Mouse (Mus musculus) cerebellum, adult 9-11 months (tissue): ENCODE measurements around the gene Ehbp1l1.

ENCODE experiments used
- DNase-seq: peaks from one replicate; pipeline ENCODE4 v3.0.0; 2022

The Ehbp1l1 gene

DNA sequence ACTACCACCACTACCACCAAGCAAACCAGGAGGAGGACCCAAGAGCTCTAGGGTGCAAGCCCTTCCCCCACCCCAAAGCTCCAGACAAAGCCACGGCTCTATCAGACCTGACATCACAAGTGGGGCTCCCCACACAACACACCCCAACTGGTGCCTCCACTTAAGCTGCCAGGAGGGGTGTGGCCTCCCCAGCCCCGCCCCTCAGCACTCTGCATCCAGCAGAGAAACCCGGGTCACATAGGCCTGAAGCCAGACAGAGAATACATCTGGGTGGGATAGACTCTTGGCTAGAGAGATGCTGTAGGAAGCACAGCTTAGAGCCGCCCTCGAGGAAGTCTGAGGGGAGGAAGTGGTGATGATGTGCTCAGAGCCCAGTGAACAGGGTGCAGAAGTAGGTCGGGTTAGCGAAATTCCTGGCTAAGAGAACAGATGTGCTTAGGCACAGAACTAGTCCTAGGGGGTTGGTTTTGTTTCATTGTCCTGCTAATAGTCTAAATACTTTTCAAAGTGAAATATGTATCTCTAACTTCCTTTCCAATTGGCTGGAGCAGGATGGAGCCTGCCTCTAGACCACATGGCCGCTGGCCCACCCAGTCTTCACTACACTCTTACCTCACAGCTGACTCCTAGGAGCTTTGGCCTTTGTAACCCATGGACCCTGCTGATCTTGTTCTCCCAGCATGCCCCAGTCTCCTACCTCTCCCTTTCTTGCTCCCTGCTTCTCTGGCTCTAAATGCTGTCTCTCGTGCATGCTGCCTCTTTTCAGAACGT lies 21.1 kb downstream of the Ehbp1l1 start:
- no peak for DNase-seq

DNA sequence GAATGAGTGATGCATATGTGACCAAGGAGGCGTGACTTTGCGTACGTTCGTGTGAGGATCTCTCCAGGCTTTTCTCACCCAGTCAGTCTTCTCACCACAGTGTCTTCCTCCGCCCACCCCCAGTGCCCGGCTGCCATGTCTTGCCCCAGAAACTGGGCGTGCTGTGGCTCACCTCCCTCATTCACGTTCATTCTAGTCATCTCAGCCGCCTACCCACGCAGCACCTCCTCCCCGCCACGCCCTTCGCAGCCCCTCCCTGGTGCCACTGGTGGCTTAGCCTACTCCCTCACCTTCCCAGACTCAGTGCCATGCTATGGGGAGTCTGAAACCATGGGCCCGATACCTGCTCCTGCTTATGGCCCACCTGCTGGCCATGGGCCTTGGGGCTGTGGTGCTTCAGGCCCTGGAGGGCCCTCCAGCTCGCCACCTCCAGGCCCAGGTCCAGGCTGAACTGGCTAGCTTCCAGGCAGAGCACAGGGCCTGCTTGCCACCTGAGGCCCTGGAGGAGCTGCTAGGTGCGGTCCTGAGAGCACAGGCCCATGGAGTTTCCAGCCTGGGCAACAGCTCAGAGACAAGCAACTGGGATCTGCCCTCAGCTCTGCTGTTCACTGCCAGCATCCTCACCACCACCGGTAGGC lies 21.8 kb downstream of the Ehbp1l1 start, which contains the start of gene Kcnk7:
Gene Kcnk7 (plus strand): TSS at position 205 of the 638 bp plus-strand sequence.
- DNase-seq = no peak

DNA sequence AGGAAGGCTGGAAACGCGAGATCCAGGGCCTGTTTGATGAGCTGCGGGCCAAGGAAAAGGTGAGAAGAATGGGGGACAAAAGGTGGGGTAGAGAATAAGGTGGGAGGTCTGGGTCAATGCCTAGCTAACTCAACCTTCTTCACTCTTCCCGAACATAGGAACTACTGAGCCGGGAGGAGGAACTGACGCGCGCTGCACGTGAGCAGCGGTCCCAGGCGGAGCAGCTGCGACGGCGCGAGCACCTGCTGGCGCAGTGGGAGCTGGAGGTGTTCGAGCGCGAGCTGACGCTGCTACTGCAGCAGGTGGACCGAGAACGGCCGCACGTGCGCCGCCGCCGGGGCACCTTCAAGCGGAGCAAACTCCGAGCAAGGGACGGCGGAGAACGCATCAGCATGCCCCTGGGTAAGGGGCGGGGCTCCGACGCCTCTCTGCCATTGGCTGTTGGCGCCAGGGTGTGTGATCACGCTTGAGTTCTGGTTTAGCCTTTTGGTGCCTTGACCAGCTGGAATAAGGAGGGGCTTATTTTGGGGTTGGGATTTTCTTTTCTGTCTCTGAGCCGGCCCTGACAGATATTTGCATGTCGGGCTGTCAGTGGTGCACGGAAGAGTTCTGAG lies 30.2 kb downstream of the Ehbp1l1 start:
- no peak for DNase-seq

DNA sequence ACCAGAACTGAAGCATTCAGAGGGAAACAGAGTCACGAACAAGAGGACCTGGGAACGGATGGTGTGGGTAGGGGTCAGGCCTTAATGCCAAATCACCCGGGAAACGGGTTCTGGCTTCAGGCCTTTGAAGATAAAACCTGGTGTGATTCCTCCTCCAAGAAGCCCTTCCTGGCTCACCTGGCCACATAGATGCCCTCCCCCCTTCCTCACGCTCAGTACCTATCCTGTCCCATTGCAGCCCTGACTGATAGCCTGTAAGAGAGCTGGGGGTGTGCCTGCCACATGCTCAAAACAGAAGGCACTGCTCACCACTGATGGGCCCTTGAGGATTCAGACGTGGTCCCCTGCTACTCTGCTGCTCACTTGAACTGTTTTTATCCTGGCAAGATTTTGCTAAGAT lies 32.3 kb downstream of the Ehbp1l1 start:
- no peak for DNase-seq

GRCm38 (mm10) chr19:5692913-5693396 lies 33.2 kb downstream of the Ehbp1l1 start:
- no peak for DNase-seq

- DNase-seq = peak; percentile 48
These were observed 33.8 kb downstream of the Ehbp1l1 start for GRCm38 (mm10) chr19:5692086-5692912.

DNA sequence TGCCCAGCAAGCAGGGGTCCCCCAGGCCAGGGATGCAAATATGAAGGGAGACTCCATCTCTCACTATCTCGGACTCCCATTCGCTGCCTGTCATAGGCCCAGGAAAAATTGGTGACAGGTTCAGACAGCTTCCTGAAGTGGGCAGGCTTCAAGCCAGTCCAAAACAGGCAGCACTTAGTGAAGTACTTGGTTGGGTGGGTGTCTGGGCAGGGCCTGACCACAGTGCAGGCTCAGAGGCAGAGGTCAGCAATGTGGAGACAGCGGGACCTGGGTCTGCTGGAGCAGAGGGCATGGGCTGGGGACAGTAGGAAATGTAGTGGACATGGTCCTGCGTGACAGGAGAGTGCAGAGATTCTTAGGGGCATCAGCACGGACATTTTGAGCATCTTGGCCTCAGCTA lies 34.5 kb downstream of the Ehbp1l1 start:
- no peak for DNase-seq

DNA sequence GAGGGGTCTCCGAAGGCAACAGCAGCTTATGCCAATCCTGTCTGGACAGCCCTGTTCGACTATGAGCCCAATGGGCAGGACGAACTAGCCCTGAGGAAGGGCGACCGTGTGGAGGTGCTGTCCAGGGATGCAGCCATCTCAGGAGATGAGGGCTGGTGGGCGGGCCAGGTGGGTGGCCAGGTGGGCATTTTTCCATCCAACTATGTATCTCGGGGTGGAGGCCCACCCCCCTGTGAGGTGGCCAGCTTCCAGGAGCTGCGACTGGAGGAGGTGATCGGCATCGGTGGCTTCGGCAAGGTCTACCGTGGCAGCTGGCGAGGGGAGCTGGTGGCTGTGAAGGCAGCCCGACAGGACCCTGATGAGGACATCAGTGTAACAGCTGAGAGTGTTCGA lies 35.8 kb downstream of the Ehbp1l1 start:
- peak; percentile 76 for DNase-seq

GRCm38 (mm10) chr19:5689565-5690342 lies 36.4 kb downstream of the Ehbp1l1 start:
- DNase-seq = peak; percentile 83

DNA sequence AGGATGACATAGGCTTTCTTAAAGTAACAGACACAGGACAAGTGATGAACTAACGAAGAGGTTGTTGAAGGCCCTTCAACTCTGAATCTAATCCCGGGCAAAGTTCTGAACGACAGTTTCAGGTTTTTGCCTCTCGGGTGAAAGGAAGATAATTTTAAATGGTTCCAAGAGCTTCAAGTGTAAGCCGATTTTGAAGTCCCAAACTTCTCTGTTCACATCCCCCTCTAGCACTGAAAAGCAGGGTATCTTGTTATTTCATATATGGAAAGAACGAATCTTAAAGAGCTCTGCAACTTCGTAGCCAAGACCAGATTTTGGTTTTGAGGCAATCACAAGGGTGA lies 37.1 kb downstream of the Ehbp1l1 start:
- DNase-seq = no peak

DNA sequence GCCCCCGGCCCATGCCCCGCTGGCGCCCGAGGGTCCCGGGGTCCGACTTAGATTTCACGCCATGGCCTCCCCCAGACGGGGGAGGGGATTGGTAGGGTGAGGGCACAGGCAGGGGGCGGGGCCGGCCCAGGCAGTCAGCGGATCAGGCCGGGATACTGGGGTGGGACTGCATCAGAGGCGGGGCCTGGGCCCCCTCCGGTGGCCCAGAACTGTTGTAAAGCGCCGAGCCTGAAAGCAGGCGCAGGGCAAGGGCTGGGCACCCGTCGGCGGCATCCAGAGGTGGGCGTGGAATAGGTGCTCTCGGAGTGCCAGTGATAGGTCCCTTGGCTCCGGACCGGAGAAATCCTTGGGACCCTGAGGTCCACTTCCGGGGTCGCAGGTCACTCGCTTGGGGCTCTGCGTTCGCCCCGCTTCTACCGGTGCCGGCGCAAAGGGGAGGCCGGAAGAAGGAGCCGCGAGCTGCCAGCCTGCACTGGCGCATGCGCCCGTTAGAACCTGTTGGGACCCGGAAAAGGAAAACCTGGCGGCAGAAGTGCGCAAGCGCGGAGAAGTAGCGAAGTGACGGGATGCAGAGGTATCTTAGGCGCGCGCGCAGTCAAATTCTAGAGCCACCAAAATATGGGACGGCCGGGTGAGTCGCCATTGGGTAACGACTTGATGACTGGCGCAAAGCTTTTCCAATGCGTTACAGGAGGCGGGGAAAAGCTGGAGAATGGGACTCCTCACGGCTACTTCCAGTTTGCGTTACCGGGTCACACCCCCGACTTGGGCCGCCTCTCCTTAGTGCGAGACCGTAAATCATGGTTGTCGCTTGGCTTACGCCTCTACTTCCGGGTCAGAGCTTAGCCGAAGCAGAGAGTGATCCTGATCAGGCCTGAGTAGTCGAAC lies 37.7 kb downstream of the Ehbp1l1 start, which contains the start of the genes Map3k11 and Pcnx3:
Gene Map3k11 (plus strand): TSS at position 543 of the 888 bp plus-strand sequence.
Gene Pcnx3 (minus strand): TSS at position 709 of the 888 bp plus-strand sequence.
- peak; percentile 99 for DNase-seq

GRCm38 (mm10) chr19:5687738-5688137 lies 38.4 kb downstream of the Ehbp1l1 start:
- no peak for DNase-seq

GRCm38 (mm10) chr19:5686954-5687353 lies 39.2 kb downstream of the Ehbp1l1 start:
- peak; percentile 32 for DNase-seq

- DNase-seq = no peak
These were observed 39.7 kb downstream of the Ehbp1l1 start for GRCm38 (mm10) chr19:5686437-5686836.

- no peak for DNase-seq
These were observed 40.3 kb downstream of the Ehbp1l1 start for GRCm38 (mm10) chr19:5685861-5686260.

GRCm38 (mm10) chr19:5685431-5685830 lies 40.7 kb downstream of the Ehbp1l1 start:
- no peak for DNase-seq

DNA sequence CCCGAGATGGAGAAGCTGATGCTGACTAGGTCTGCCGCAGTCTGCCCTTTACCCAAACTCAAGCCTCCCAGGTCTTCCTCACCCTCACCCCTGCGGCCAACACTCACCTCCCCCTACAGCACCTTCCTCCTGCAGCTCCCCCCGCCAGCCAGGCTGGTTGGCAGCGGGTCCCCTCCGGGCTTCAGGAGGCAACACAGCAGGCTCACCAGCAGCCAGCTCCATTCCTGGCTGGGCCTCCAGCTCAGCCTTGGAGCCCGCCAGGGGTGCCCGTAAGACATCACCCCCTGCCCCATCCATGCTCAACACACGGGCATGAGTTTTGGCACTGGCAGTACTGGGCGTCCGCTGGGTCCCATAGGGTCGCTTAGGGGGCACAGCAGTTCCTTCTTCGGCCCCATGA lies 41.1 kb downstream of the Ehbp1l1 start:
- no peak for DNase-seq

GRCm38 (mm10) chr19:5684236-5684635 lies 41.9 kb downstream of the Ehbp1l1 start:
- DNase-seq = no peak

GRCm38 (mm10) chr19:5680432-5680831 lies 45.7 kb downstream of the Ehbp1l1 start:
- no peak for DNase-seq

GRCm38 (mm10) chr19:5668372-5668771 lies 57.7 kb downstream of the Ehbp1l1 start:
- no peak for DNase-seq

- no peak for DNase-seq
These were observed 59.7 kb downstream of the Ehbp1l1 start for GRCm38 (mm10) chr19:5666386-5666785.
